Mouse (Mus musculus) gastrocnemius, postnatal 14 days (tissue): ENCODE measurements at regions not wholly inside any gene's neighbourhood (a gene's known extent, or its start where the extent isn't known, plus 50 kb on each side); places are given as distances from the start of the nearest gene placed in this dataset.

Experiments
- DNase-seq: peaks from one replicate; pipeline ENCODE4 v3.0.0; 2021; ENCODE audit warnings: mixed read lengths
- intact Hi-C: fragments of 180-260 bp; cut with DNase I; formaldehyde crosslinking; loops from one replicate; pipeline ENCODE4 v1.15.1; 2025; ENCODE audit warnings: low total_unique reads

GRCm38 (mm10) chr8:89392749-89393148 is 348.8 kb upstream of the Sall1 start:
- no peak for DNase-seq
- intact Hi-C loops = no loop called here

GRCm38 (mm10) chr8:89388761-89389160 is 344.8 kb upstream of the Sall1 start:
- intact Hi-C loops = no loop called here
- DNase-seq = no peak

DNA sequence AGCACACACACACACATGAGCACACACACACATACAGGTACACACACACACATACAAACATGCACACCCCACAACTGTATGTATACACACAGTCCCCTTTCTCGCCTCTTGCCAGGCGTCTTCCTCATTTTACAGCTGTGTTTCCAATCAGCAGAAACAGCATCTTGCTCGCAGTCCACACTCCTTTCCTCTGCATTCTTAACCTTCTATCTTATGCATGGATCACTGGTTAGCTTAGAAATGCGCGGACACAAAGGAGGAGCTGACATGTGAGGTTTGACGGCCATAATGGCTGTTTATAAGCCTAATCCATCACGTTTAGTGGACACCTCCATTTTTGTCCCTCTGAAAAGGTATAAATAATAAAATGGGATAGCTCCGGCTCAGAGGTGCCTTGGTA is 343.3 kb upstream of the Sall1 start:
- DNase-seq = no peak
- intact Hi-C loops = no loop called here

GRCm38 (mm10) chr8:89385028-89385427 is 341.1 kb upstream of the Sall1 start:
- DNase-seq = no peak
- intact Hi-C loops = no loop called here

GRCm38 (mm10) chr8:89383781-89384180 is 339.8 kb upstream of the Sall1 start:
- no peak for DNase-seq
- intact Hi-C loops = no loop called here

- intact Hi-C loops = no loop called here
These were observed 338.8 kb upstream of the Sall1 start for GRCm38 (mm10) chr8:89382538-89383380.

GRCm38 (mm10) chr8:89380436-89380835 is 336.5 kb upstream of the Sall1 start:
- no peak for DNase-seq
- intact Hi-C loops = no loop called here

More at GRCm38 (mm10) chr8:89382538-89383380, 338.8 kb upstream of the Sall1 start:
- DNase-seq = no peak

GRCm38 (mm10) chr8:89372761-89373160 is 328.8 kb upstream of the Sall1 start:
- DNase-seq = no peak
- intact Hi-C loops = no loop called here

DNA sequence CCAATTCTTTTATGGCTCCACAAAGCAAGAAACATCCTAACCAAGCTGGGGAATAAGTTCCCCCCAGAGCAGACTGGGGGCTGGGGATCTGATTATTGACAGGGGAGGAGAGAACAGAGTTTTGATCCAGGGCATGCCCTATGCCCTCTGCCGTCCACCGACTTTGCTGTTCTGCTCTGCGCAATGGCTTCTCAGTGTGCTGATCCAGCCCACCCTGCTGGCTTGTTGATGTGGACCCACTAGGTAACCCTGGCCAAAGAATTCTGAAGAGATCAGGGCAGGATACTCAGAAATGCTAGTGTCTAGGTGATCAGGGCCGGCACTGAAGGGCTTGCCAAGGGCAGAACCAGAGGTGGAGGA is 327.8 kb upstream of the Sall1 start:
- no peak for DNase-seq
- intact Hi-C loops = no loop called here

- intact Hi-C loops = no loop called here
- DNase-seq = no peak
These were observed 327.1 kb upstream of the Sall1 start for GRCm38 (mm10) chr8:89370816-89371772.

GRCm38 (mm10) chr8:89365430-89365829 is 321.5 kb upstream of the Sall1 start:
- DNase-seq = no peak
- intact Hi-C loops = no loop called here

- intact Hi-C loops = no loop called here
- DNase-seq = no peak
These were observed 314.4 kb upstream of the Sall1 start for GRCm38 (mm10) chr8:89358411-89358810.

DNA sequence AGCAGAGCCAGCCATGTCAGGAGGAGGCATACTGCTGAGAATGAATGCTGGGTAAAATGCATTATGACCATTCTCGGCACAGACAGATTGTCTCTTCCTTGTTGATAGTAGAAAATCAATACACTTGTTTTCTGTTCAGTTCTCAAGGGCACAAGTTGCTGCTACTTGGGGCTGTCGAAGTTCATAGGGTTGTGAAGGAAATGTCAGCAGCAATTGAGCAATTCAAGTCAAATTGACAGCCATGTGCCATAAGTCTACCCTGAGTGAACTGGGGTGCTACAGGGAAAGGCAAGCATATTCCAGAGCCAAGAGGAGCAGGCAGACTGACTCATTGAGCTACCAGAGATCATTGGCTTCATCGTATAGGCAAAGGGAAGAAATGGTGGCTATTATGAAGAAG is 301.6 kb upstream of the Sall1 start:
- intact Hi-C loops = no loop called here

GRCm38 (mm10) chr8:89341686-89342085 is 297.7 kb upstream of the Sall1 start:
- DNase-seq = no peak
- intact Hi-C loops = no loop called here

More for the DNA sequence above, 301.6 kb upstream of the Sall1 start:
- DNase-seq = no peak

- no peak for DNase-seq
- intact Hi-C loops = no loop called here
These were observed 291.5 kb upstream of the Sall1 start for GRCm38 (mm10) chr8:89335416-89335815.

DNA sequence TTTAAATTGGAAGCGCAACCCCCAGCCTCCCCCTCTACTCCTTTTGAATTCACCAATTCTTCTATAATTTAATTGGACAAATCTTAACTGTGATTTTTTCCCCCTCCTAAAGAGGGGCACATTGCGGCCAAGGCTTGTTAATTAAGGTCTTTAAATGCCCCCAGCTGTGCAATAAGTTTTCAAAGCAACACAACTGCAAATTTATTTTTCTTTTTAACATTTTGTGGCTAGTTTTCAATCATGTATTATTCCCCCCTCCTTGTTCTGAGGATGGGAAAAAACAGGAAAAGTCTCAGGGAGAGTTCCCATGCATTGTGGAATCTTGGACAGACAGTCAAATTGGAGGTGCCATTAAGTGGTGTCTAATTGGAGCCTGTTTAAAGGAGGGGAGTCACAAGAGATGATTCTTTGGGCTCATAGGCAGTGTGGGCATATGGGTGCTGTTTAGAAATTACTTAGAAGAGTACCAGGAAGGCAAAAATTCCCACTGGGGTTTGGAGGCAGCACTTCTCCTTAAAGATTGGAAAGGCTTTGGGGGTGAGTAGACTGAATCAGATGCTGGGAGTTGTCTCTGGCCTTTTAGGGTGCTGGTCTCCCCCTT is 281.9 kb upstream of the Sall1 start:
- DNase-seq = no peak
- intact Hi-C loops = no loop called here

DNA sequence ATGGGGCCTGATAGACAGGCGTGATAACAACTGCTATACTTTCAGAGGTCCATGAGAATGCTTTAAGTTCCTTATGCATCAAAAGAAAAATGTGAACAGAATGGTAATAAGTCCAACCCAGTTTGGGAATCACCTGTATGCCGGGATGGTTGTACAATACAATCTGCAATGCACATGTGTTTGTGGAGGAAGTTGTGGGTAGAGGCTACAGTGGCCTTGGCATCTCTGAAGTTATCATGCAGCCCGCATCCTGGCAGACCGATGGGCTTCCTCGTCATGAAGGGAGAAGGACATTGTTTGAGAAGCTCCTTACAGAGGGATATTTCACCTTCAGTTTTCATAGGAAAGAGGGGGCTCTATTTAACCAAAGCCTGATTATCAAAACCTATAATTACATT is 281.3 kb upstream of the Sall1 start:
- intact Hi-C loops = no loop called here
- DNase-seq = no peak

GRCm38 (mm10) chr8:89324462-89325247 is 280.7 kb upstream of the Sall1 start:
- DNase-seq = no peak
- intact Hi-C loops = no loop called here

- intact Hi-C loops = no loop called here
- no peak for DNase-seq
These were observed 273.7 kb upstream of the Sall1 start for GRCm38 (mm10) chr8:89317514-89318289.
